Mouse (Mus musculus): Measurements from ENCODE around the gene Ogfod3. TPM values are rescaled to one million over a fixed set of nuclear protein-coding genes. Genes with fewer than 3 reads are reported as not detected.
A peak's percentile ranks its signal among the peaks of the same experiment; 100 is the strongest.

The Ogfod3 gene
- polyA plus RNA-seq, 1 experiment from 2014 or later: 26.2 TPM

DNA sequence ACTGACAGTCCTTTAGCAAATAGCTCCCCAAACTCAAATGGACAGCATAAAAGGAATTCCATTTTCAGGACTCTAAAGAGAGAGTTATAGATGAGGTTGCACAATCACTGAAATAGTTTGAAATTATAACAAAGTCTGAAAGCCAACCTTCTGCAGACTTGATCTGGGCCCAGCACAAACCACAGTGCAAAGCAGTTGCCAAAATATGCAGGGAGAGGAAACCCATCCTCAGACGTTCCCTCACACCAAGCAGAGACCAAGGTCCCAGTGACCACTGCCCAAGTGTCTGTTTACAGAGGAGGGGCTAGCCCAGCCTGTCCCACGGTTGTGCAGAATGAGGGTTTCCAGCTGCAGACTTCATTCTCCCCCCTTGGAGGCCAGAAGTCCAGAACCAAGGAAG lies 5.9 kb downstream of the Ogfod3 start:
- Histone ChIP-seq H3K4me1 (ENCODE audit: insufficient read depth) (no peaks in the 10 kb centered on the region), H3K27me3 (ENCODE audit: insufficient read depth, low read length) (no peaks in the 10 kb centered on the region), H3K4me3 (ENCODE audit: low read depth, low read length) (no peak overlapping the region), H3K4me2 (no peak overlapping the region), H3K27ac (ENCODE audit: low read depth) (peak overlapping the region; percentile 28; the same call in 1 of the 2 replicates), H3K36me3 (ENCODE audit: insufficient read depth) (no peaks in the 10 kb centered on the region), H3K9ac (no peak overlapping the region), H3K9me3 (ENCODE audit: low read depth, low read length) (no peaks in the 10 kb centered on the region)
- ATAC-seq (ENCODE audit: insufficient read depth): peak; percentile 53; the same call in 1 of the 2 replicates
- 13% methylated on average over 2 of the region's 2 CpGs for WGBS
- no peak for TF ChIP-seq CTCF (IDR thresholded peaks at IDR 0.05; ENCODE audit: low read depth)
- peak; percentile 57 for DNase-seq

DNA sequence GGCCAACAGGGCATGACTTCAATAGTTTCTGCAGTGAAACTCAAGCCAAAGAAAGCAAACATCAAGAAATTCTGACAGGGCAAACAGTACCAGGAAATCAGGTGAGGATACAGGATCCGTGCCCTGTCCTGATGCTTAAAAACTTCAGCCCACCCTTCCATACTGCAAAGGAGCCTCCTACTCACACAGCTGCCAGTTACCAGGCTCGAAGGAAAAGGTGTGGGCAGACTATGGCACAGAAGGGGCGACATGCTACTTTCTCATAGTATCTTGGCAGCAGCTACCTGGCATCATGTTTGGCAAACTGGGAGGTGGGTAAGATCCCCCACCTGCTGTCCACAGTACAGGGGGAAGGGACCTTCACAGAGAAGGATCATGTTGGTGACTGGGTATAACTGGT lies 11.1 kb downstream of the Ogfod3 start:
- DNase-seq: no peak
- no peaks in the 10 kb centered on the region for H3K36me3 ChIP-seq (ENCODE audit: insufficient read depth)
- H3K4me1 ChIP-seq (ENCODE audit: insufficient read depth): no peaks in the 10 kb centered on the region
- no peaks in the 10 kb centered on the region for H3K27me3 ChIP-seq (ENCODE audit: insufficient read depth, low read length)
- H3K9ac ChIP-seq: no peak overlapping the region
- no peak for ATAC-seq (ENCODE audit: insufficient read depth)
- H3K4me3 ChIP-seq (ENCODE audit: low read depth, low read length): no peak overlapping the region
- 66% methylated on average over 3 of the region's 3 CpGs for WGBS
- no peak for TF ChIP-seq CTCF (IDR thresholded peaks at IDR 0.05; ENCODE audit: low read depth)
- H3K4me2 ChIP-seq: no peak overlapping the region
- no peak overlapping the region for H3K27ac ChIP-seq (ENCODE audit: low read depth)
- H3K9me3 ChIP-seq (ENCODE audit: low read depth, low read length): no peaks in the 10 kb centered on the region

DNA sequence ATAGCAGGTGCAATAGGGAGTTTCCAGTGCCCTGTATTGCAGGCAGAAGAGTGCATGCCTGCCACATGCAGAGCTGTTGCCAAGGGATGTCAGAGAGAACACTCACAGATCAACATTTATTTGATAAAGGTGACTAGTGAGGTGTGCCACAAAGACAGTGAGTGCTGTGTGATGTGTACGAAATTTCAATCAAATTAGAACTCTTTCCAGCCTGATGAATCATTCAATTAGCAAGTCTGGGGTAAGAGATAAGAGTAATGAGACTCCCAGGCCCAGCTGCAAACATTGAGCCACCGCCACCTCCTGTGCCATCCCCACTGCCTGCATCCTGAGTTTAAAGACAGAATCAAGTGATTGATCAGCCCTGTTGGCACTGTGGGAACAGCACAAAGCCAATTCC lies 11.8 kb downstream of the Ogfod3 start:
- ATAC-seq (ENCODE audit: insufficient read depth): no peak
- WGBS: 30% methylated on average over 2 of the region's 2 CpGs

DNA sequence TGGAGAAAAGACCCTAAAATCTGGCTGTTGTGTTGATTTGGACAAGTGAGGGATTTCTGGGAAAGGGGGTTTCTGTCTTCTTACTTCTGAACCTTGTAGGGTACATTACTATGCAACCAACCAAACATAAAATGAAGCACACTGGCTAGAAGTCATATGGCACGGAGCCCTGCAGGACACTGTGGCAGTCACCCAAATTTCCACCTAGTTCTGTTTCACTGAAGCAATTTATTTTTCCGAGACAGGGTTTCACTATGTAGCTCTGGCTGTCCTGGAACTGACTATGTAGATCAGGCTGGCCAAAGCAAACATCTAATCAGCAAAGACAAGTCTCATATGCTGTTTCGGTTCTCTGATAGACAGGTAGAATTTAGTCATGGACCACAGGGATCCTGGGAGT lies 14.8 kb downstream of the Ogfod3 start:
- Histone ChIP-seq H3K36me3 (ENCODE audit: insufficient read depth) (no peaks in the 10 kb centered on the region), H3K9ac (no peak overlapping the region), H3K9me3 (ENCODE audit: low read depth, low read length) (no peaks in the 10 kb centered on the region), H3K4me1 (ENCODE audit: insufficient read depth) (no peaks in the 10 kb centered on the region), H3K27ac (ENCODE audit: low read depth) (no peak overlapping the region), H3K4me2 (no peak overlapping the region), H3K4me3 (ENCODE audit: low read depth, low read length) (no peak overlapping the region), H3K27me3 (ENCODE audit: insufficient read depth, low read length) (no peaks in the 10 kb centered on the region)
- ATAC-seq (ENCODE audit: insufficient read depth): no peak
- TF ChIP-seq CTCF (IDR thresholded peaks at IDR 0.05; ENCODE audit: low read depth): no peak
- DNase-seq: no peak
- WGBS: 78% methylated on average over 3 of the region's 3 CpGs

More for the DNA sequence above, 11.8 kb downstream of the Ogfod3 start:
- Histone ChIP-seq H3K36me3 (ENCODE audit: insufficient read depth) (no peaks in the 10 kb centered on the region), H3K27me3 (ENCODE audit: insufficient read depth, low read length) (no peaks in the 10 kb centered on the region), H3K9ac (no peak overlapping the region), H3K27ac (ENCODE audit: low read depth) (no peak overlapping the region), H3K4me3 (ENCODE audit: low read depth, low read length) (no peak overlapping the region), H3K4me1 (ENCODE audit: insufficient read depth) (no peaks in the 10 kb centered on the region), H3K9me3 (ENCODE audit: low read depth, low read length) (no peaks in the 10 kb centered on the region), H3K4me2 (no peak overlapping the region)
- no peak for TF ChIP-seq CTCF (IDR thresholded peaks at IDR 0.05; ENCODE audit: low read depth)
- DNase-seq: no peak

DNA sequence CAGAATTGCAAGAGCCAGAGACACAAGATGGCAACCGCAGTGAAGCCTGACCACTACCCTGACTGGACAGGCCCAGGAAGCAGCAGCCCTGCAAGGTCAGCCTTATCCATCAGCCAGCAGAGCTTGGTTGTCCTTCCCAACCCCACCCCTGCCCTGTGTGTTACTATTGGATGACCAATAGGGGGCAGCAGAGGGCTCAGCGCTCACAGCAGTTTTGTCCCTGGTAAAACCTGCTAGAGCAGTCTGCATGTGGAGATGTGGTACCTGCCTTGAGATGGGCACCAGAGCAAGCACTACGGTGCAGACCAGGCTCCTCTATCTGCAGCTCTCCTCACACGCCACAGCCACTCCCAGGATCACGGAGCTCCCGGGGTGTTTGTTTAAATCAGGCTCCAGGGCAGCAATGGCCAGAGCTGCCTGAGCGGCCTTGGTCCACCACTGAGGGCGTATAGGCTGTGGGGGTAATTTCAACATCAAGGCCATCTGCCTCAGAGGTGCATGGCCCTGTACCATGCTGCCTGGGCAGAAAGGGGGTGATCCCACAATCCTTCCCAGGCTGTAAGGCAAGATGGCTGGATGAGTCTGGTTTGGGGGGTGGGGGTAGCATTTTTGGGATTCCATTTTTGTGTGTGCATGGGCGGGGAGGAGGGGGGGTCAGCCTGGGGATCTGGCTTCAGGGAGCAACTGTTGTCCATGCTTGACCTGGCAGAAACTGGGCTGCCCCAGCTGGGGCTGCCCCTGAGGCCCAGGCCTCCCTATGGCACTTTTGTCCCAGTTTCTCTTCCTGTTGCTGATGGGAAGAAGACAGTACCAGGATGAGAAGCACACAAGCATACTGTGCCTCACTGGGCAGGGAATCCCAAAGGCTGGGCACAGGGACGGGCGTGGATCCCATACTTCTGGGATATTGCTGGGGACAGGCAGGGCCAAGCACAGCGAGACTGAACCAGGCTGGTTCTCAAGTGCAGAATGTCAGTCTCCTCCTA lies 27.9 kb downstream of the Ogfod3 start:
- no peak overlapping the region for H3K9ac ChIP-seq
- no peaks in the 10 kb centered on the region for H3K27me3 ChIP-seq (ENCODE audit: insufficient read depth, low read length)
- H3K36me3 ChIP-seq (ENCODE audit: insufficient read depth): 0 out of 2 replicates have a peak, but pooled peaks cover 4% of the 10 kb centered on the region
- no peak overlapping the region for H3K4me3 ChIP-seq (ENCODE audit: low read depth, low read length)
- WGBS: 48% methylated on average over 12 of the region's 12 CpGs
- no peak overlapping the region for H3K4me2 ChIP-seq
- DNase-seq (peak; percentile 73), ATAC-seq (ENCODE audit: insufficient read depth) (peak; percentile 81)
- TF ChIP-seq CTCF (IDR thresholded peaks at IDR 0.05; ENCODE audit: low read depth): peak; percentile 97
- H3K4me1 ChIP-seq (ENCODE audit: insufficient read depth): no peaks in the 10 kb centered on the region
- H3K27ac ChIP-seq (ENCODE audit: low read depth): no peak overlapping the region
- no peaks in the 10 kb centered on the region for H3K9me3 ChIP-seq (ENCODE audit: low read depth, low read length)

DNA sequence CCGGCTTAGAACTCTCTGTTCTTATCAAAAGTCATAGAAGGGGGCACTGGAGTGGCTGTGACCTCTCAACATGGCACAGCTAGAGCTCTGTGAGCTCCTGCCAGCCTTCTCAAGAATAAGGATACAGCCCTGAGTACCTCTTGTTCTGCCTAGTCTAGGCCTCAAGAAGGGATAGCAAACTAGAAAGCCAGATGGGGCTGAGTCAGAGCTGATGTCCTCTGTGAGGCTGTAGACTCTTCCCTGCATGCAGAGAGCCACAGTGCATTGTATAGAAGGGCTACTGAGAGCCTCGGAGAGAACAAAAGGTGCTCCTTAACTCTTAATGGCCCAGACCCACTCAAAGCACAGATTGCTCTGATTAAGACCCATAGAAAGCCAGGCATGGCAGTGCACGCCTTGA lies 30.3 kb downstream of the Ogfod3 start:
- Histone ChIP-seq H3K4me3 (ENCODE audit: low read depth, low read length) (no peak overlapping the region), H3K36me3 (ENCODE audit: insufficient read depth) (no peaks in the 10 kb centered on the region), H3K27me3 (ENCODE audit: insufficient read depth, low read length) (no peaks in the 10 kb centered on the region), H3K9me3 (ENCODE audit: low read depth, low read length) (no peaks in the 10 kb centered on the region), H3K4me2 (no peak overlapping the region), H3K9ac (no peak overlapping the region), H3K4me1 (ENCODE audit: insufficient read depth) (no peaks in the 10 kb centered on the region), H3K27ac (ENCODE audit: low read depth) (no peak overlapping the region)
- ATAC-seq (ENCODE audit: insufficient read depth) (no peak), DNase-seq (no peak)
- no peak for TF ChIP-seq CTCF (IDR thresholded peaks at IDR 0.05; ENCODE audit: low read depth)
- 40% methylated on average over 3 of the region's 3 CpGs for WGBS

DNA sequence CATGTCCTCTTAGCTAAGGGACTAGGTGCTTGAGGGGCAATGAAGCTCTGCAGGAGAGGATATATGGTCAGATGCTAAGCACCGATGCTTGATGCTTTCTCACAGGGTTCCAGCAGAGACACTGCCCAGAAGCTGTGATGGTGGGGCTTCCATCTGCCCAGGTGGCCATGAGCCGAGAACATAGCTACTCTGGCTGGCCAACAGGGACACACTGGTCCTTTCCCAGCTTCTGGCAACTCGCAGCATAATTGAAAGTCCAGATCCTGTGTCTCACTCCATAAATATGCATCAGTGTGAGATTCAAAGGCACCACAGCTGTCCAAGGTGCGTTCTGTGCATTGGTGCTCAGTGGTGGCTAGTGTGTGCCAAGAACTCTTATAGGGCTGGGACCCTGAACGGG lies 31.3 kb downstream of the Ogfod3 start:
- Histone ChIP-seq H3K9me3 (ENCODE audit: low read depth, low read length) (no peaks in the 10 kb centered on the region), H3K4me3 (ENCODE audit: low read depth, low read length) (no peak overlapping the region)
- 84% methylated on average over 5 of the region's 5 CpGs for WGBS

More for the DNA sequence above, 31.3 kb downstream of the Ogfod3 start:
- H3K9ac ChIP-seq: no peak overlapping the region
- no peaks in the 10 kb centered on the region for H3K36me3 ChIP-seq (ENCODE audit: insufficient read depth)
- no peak overlapping the region for H3K27ac ChIP-seq (ENCODE audit: low read depth)
- DNase-seq: no peak
- no peak for ATAC-seq (ENCODE audit: insufficient read depth)
- H3K27me3 ChIP-seq (ENCODE audit: insufficient read depth, low read length): no peaks in the 10 kb centered on the region
- H3K4me1 ChIP-seq (ENCODE audit: insufficient read depth): no peaks in the 10 kb centered on the region
- no peak for TF ChIP-seq CTCF (IDR thresholded peaks at IDR 0.05; ENCODE audit: low read depth)
- no peak overlapping the region for H3K4me2 ChIP-seq

Measured in lung, embryonic 14.5 days (tissue).